Mouse (Mus musculus) lung, postnatal 25 days (tissue): Measurements from ENCODE around the gene Ccdc88c.

Experiments
- DNase-seq: peaks from one replicate; pipeline ENCODE4 v3.0.0; 2022; ENCODE audit warnings: low spot score

Gene Ccdc88c

DNA sequence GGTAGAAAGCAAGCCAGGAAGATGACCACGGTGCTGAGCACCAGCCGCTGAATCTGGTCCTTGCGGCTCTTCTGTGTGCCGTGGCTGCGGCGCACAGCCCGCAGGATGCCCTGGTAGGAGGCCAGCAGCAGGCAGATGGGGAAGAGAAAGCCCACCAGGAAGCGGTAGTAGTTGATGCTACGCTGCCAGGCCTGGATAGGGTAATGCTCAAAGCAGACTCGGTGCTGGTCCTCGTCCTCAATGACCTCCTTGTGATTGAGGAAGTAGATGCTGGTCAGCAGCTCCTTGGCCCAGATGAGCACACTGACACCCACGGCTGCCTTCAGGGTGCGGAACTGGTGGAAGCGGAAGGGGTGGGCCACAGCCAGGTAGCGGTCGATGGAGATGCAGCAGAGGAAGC, 150.3 kb downstream of the Ccdc88c start:
- peak; percentile 10 for DNase-seq

DNA sequence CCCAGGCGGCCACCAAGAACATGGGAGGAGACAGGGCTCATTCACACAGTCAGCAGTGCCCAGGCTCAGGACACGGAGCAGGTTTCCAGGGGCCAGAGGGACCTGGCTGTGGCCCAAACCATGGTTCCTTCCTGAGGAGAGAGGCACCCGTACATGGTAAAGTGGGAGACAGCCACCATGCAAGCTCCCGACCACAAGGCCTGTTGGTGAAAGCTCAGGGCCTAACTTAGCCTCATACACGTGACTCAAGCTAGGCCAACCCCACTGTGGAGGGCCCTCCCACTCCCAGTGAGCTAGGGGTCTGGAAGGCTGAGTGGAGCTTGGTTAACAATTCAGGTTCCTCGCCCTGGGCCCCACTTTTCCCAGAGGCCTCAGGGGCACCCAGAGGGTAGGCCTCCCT, 150.9 kb downstream of the Ccdc88c start:
- no peak for DNase-seq

- DNase-seq = no peak
These were observed 152.9 kb downstream of the Ccdc88c start for GRCm38 (mm10) chr12:100875960-100876359.

GRCm38 (mm10) chr12:100875553-100875952, 153.3 kb downstream of the Ccdc88c start:
- no peak for DNase-seq

GRCm38 (mm10) chr12:100873612-100874011, 155.2 kb downstream of the Ccdc88c start:
- no peak for DNase-seq

- DNase-seq = no peak
These were observed 157.0 kb downstream of the Ccdc88c start for GRCm38 (mm10) chr12:100871841-100872240.

GRCm38 (mm10) chr12:100871234-100871633, 157.6 kb downstream of the Ccdc88c start:
- no peak for DNase-seq

- DNase-seq = no peak
These were observed 160.7 kb downstream of the Ccdc88c start for GRCm38 (mm10) chr12:100868049-100868622.

GRCm38 (mm10) chr12:100867097-100867496, 161.8 kb downstream of the Ccdc88c start:
- DNase-seq = no peak

DNA sequence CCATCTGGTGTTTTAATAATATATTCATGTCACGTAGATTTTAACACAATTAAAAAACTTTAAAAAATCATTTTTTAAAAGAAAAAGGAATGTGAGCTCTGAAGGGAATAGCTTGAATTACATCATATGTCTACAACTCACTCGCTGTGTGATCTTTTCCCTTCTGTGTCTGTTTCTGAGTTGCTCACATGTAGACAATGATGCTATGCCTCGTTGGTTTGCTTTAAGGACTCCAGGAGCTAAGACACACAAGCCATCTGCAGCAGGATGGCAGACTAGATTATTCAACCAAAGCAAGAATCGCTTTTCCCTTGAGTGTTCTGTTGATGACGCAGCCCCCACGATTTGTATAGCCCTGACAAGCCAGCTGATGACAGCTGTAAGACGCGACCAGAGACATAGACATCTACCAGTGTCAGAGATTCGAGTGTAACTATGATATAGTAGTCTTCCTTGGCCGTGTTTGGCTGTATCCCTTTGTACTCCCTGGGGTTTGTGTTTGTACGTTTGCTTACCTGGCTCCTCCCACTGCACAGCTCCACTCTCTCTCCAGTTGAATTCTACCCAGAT, 163.3 kb downstream of the Ccdc88c start:
- DNase-seq = no peak

DNA sequence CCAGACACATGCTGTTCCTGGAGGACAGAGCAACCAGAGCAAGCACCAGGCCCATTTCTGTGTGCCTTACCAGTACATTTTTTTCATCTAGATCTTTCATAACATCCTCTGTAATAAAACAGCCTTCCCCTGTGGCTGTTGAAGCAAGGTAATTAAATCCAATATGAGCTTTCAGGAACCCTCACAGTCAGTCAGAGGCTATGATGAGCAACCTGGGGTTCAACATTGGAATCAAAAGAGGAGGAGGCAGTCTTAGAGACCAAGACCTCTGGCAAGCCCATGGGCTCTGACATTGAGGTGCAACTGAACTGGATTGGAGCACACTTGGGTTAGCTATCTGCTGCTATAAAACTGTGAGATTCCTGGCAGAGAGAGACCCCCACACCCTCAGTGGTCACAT, 163.8 kb downstream of the Ccdc88c start:
- no peak for DNase-seq

DNA sequence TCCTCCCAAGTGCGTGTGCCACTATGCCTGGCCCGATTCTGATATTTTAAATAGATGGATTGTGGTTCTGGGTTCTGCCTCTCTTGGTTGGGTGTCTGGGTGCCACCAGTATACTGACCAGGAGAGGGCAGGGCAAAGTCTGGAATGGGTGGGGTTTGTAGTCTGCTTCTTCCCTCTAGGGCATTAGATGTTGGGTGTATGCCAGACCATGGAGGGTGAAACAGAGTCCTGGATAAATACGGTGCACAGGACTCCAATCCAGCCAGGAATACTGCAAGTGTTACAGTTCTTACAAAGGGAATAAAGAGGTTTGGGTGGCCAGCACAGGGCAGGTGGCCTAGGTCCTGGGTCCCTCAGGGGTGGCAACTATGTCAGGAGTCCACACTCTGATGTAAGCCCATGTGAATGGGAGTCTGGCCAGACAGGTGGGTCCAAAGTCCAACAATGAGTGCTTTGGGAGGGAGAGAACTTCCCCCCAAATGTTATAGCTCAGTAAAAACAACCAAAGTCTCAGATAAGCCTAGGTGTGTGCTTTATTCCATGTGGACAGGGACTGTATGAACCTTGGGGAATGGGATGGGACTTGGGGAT, 165.9 kb downstream of the Ccdc88c start:
- no peak for DNase-seq

DNA sequence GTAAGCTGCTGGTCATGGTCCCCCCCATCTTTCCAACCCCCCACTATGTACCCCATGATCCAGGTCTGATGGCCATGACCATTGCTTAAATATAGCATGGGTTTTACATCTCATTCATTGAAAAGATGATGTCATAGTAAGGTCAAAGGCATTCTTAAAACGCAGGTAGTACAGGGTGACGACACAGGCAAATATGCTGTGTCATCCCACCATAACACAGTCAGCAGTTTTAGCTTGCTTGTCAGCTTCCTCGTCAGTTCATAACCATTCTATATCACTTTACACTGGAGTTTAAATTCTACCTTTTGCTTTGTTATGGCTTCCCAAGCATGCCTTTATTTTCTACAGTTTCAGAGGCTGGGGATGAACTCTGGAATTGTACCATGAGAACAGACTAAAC, 166.6 kb downstream of the Ccdc88c start:
- DNase-seq = no peak
